Mouse (Mus musculus): Measurements from ENCODE around the gene Gm10645. TPM values are rescaled to one million over a fixed set of nuclear protein-coding genes. Genes with fewer than 3 reads are reported as not detected.

The Gm10645 gene
- not detected in 2 replicates for total RNA-seq (2014; fragmentation: Nextera tagmentation)
- not detected in 2 replicates for total RNA-seq (2017)
- polyA plus RNA-seq (2012): not detected in 2 replicates

DNA sequence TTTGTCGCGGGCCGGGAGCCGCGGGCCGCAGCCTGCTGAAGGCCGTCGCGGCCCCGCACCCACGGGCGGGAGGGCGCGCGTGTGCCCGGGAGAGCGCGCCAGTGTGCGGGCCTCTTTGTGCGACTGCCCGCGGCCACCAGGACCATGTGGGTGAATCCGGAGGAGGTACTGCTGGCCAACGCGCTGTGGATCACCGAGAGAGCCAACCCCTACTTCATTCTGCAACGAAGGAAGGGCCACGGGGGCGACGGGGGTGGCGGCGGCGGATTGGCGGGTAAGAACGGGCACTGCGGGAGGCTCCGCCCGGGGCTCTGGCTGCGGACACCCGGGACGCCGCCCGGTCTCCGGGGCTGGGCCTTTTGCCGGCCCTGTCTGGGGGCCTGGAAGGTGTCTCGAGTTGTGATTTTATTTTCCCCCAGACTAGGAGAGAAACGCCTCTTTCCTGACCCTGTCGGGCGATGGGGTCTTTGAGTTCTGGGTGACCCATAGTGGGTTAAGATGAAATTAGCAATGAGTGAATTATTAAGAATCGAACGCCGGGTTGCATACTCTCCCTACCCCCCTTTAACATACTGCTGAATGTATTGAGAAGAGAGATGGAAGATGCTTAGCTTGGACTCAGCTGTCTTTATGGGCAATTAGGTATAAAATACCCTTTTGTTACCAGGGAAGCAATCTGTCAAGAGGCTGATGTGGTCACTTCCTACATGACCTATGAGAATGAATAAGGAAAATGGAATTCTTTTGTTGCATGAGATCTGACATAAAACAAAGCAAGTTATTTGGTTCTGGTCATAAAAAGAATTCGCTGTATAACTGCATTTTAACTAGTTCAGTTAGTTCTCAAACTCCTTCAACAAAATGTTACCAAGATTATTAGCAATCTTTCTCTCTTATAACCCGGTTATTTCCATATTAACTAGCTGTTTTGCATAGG, at the start of gene Gm10645:
Gene Gm10645, minus strand, starts transcription at position 240 of the 937 bp plus-strand sequence.
- TF ChIP-seq GATA1 (IDR thresholded peaks at IDR 0.05; ENCODE audit: borderline replicate concordance, low read length) (no peak), GATA2 (IDR thresholded peaks at IDR 0.05; ENCODE audit: borderline replicate concordance, low read depth, low read length) (no peak), CTCF (IDR thresholded peaks at IDR 0.05; ENCODE audit: low read depth, low read length) (no peak)
- H3K4me1 ChIP-seq (ENCODE audit: insufficient read depth, low read depth, low read length): no peaks in the 10 kb centered on the region
- H3K27me3 ChIP-seq (ENCODE audit: insufficient read depth, low read length): peaks cover 12% of the 10 kb centered on the region; the same call in 1 of the 2 replicates
- ATAC-seq (ENCODE audit: extremely low read depth, insufficient number of reproducible peaks, low FRiP score, poor library complexity, severe bottlenecking) (no peak), DNase-seq (ENCODE audit: low spot score) (no peak)
- H3K4me3 ChIP-seq (ENCODE audit: low read depth, low read length): no peak within 1 kb of the TSS; the same call in 1 of the 2 replicates
- H3K36me3 ChIP-seq (replicated peaks): no peaks in the 10 kb centered on the region
- H3K9me3 ChIP-seq (replicated peaks): 0 out of 2 replicates have a peak, but pooled peaks cover 3% of the 10 kb centered on the region

- Histone ChIP-seq H3K9me3 (replicated peaks) (no peaks in the 10 kb centered on the region), H3K36me3 (replicated peaks) (no peaks in the 10 kb centered on the region), H3K4me3 (ENCODE audit: low read depth, low read length) (no peak overlapping the region), H3K4me1 (ENCODE audit: insufficient read depth, low read depth, low read length) (peaks cover 14% of the 10 kb centered on the region), H3K27me3 (ENCODE audit: insufficient read depth, low read length) (peaks cover 9% of the 10 kb centered on the region; the same call in 1 of the 2 replicates)
- TF ChIP-seq TAL1 (conservative IDR thresholded peaks at IDR 0.05; ENCODE audit: low read depth, low read length) (peak; percentile 57), CTCF (IDR thresholded peaks at IDR 0.05; ENCODE audit: low read depth, low read length) (no peak)
- no peak for DNase-seq (ENCODE audit: low spot score)
- ATAC-seq (ENCODE audit: extremely low read depth, insufficient number of reproducible peaks, low FRiP score, poor library complexity, severe bottlenecking): peak; percentile 80
Measured at GRCm38 (mm10) chr8:83215065-83215464, 49.1 kb upstream of the Gm10645 start.

GRCm38 (mm10) chr8:83210676-83211075, 44.7 kb upstream of the Gm10645 start:
- Histone ChIP-seq H3K4me3 (ENCODE audit: low read depth, low read length) (no peak overlapping the region), H3K4me1 (ENCODE audit: insufficient read depth, low read depth, low read length) (peaks cover 7% of the 10 kb centered on the region; the same call in 1 of the 2 replicates), H3K27me3 (ENCODE audit: insufficient read depth, low read length) (peaks cover 7% of the 10 kb centered on the region; the same call in 1 of the 2 replicates), H3K9me3 (replicated peaks) (no peaks in the 10 kb centered on the region), H3K36me3 (replicated peaks) (no peaks in the 10 kb centered on the region)
- TF ChIP-seq GATA2 (IDR thresholded peaks at IDR 0.05; ENCODE audit: borderline replicate concordance, low read depth, low read length) (no peak), TAL1 (conservative IDR thresholded peaks at IDR 0.05; ENCODE audit: low read depth, low read length) (no peak), CTCF (IDR thresholded peaks at IDR 0.05; ENCODE audit: low read depth, low read length) (no peak), GATA1 (IDR thresholded peaks at IDR 0.05; ENCODE audit: borderline replicate concordance, low read length) (no peak), POLR2AphosphoS5 (IDR thresholded peaks at IDR 0.05; ENCODE audit: insufficient replicate concordance, low read depth, low read length) (no peak)
- DNase-seq (ENCODE audit: low spot score) (no peak), ATAC-seq (ENCODE audit: extremely low read depth, insufficient number of reproducible peaks, low FRiP score, poor library complexity, severe bottlenecking) (no peak)

DNA sequence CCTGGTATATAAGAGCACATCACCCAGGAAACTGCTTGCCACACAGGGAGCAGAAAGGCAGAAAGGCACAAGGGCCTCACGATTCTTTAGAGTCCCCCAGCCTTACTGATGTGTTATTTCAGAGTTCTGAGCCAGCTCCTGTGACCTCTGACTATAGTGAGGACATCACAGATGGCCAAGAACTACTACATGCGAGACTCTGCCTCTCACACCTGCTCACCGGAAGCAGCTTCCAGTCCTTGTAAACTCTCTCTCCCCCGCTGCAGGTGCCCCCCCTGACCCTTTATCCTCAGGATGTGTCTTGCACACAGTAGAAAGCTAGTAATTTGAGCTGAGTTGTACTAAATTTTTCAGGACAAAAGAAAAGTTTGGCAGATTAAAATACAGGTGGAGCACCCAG, 43.6 kb upstream of the Gm10645 start:
- H3K27me3 ChIP-seq (ENCODE audit: insufficient read depth, low read length): peaks cover 7% of the 10 kb centered on the region; the same call in 1 of the 2 replicates
- no peaks in the 10 kb centered on the region for H3K9me3 ChIP-seq (replicated peaks)
- TF ChIP-seq POLR2AphosphoS5 (IDR thresholded peaks at IDR 0.05; ENCODE audit: insufficient replicate concordance, low read depth, low read length) (no peak), CTCF (IDR thresholded peaks at IDR 0.05; ENCODE audit: low read depth, low read length) (no peak), GATA2 (IDR thresholded peaks at IDR 0.05; ENCODE audit: borderline replicate concordance, low read depth, low read length) (no peak), TAL1 (conservative IDR thresholded peaks at IDR 0.05; ENCODE audit: low read depth, low read length) (no peak), GATA1 (IDR thresholded peaks at IDR 0.05; ENCODE audit: borderline replicate concordance, low read length) (no peak)
- no peak overlapping the region for H3K4me3 ChIP-seq (ENCODE audit: low read depth, low read length)
- no peak for DNase-seq (ENCODE audit: low spot score)
- H3K4me1 ChIP-seq (ENCODE audit: insufficient read depth, low read depth, low read length): no peaks in the 10 kb centered on the region
- no peak for ATAC-seq (ENCODE audit: extremely low read depth, insufficient number of reproducible peaks, low FRiP score, poor library complexity, severe bottlenecking)
- H3K36me3 ChIP-seq (replicated peaks): no peaks in the 10 kb centered on the region

DNA sequence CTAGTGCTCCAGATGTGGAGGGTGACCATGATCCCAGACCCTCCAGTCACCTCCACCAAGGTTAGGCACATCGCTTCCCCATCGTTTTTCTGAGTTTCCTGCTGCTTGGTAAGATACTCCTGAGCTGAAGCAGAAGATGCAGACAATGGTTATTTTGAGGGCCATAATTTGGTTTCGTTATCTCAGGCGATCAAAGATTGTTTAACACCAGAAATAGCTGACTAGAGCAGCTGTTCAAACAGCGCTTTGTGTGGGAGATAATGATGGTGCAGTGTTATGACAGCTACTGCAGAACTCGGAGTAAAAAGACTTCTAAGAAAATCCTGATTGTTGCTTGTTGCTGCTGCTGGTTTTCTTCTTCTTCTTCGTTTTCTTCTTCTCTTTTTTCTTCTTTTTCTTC, 39.9 kb upstream of the Gm10645 start:
- Histone ChIP-seq H3K4me3 (ENCODE audit: low read depth, low read length) (no peak overlapping the region), H3K4me1 (ENCODE audit: insufficient read depth, low read depth, low read length) (no peaks in the 10 kb centered on the region), H3K27me3 (ENCODE audit: insufficient read depth, low read length) (peaks cover 13% of the 10 kb centered on the region), H3K9me3 (replicated peaks) (no peaks in the 10 kb centered on the region), H3K36me3 (replicated peaks) (no peaks in the 10 kb centered on the region)
- DNase-seq (ENCODE audit: low spot score) (no peak), ATAC-seq (ENCODE audit: extremely low read depth, insufficient number of reproducible peaks, low FRiP score, poor library complexity, severe bottlenecking) (no peak)
- TF ChIP-seq TAL1 (conservative IDR thresholded peaks at IDR 0.05; ENCODE audit: low read depth, low read length): no peak
- TF ChIP-seq GATA2 (IDR thresholded peaks at IDR 0.05; ENCODE audit: borderline replicate concordance, low read depth, low read length): no peak
- no peak for TF ChIP-seq GATA1 (IDR thresholded peaks at IDR 0.05; ENCODE audit: borderline replicate concordance, low read length)
- TF ChIP-seq CTCF (IDR thresholded peaks at IDR 0.05; ENCODE audit: low read depth, low read length): no peak
- TF ChIP-seq POLR2AphosphoS5 (IDR thresholded peaks at IDR 0.05; ENCODE audit: insufficient replicate concordance, low read depth, low read length): no peak

DNA sequence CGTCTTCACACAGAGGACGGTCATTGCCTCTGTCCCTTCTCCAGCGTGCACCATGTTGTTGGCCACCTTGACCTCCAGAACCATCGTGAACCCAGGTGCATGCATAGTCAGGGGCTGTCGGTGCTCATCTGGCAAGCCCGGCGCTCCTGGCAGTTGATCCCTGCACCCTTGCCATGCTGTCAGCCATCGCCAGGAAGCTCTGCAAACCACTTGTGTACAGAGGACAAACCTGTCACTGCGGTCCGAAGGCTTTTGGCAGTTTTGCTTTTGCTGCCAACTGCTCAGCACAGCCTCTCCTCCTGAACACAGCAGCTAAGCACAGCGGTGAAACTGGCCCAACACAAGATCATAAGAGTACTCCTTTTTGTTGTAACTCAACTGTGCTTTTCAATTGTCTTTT, 37.0 kb upstream of the Gm10645 start:
- no peak for ATAC-seq (ENCODE audit: extremely low read depth, insufficient number of reproducible peaks, low FRiP score, poor library complexity, severe bottlenecking)
- DNase-seq (ENCODE audit: low spot score): no peak
- TF ChIP-seq CTCF (IDR thresholded peaks at IDR 0.05; ENCODE audit: low read depth, low read length) (no peak), TAL1 (conservative IDR thresholded peaks at IDR 0.05; ENCODE audit: low read depth, low read length) (no peak), GATA1 (IDR thresholded peaks at IDR 0.05; ENCODE audit: borderline replicate concordance, low read length) (no peak), GATA2 (IDR thresholded peaks at IDR 0.05; ENCODE audit: borderline replicate concordance, low read depth, low read length) (no peak), POLR2AphosphoS5 (IDR thresholded peaks at IDR 0.05; ENCODE audit: insufficient replicate concordance, low read depth, low read length) (no peak)
- Histone ChIP-seq H3K4me1 (ENCODE audit: insufficient read depth, low read depth, low read length) (no peaks in the 10 kb centered on the region), H3K27me3 (ENCODE audit: insufficient read depth, low read length) (peaks cover 5% of the 10 kb centered on the region), H3K36me3 (replicated peaks) (no peaks in the 10 kb centered on the region), H3K9me3 (replicated peaks) (no peaks in the 10 kb centered on the region), H3K4me3 (ENCODE audit: low read depth, low read length) (no peak overlapping the region)
